Mouse (Mus musculus) myocyte (in vitro differentiated cells): ENCODE measurements around the gene Lyplal1.

Experiments used
- MYOD1 ChIP-seq, 3 experiments: IDR thresholded peaks; one replicate each; pipeline ENCODE4 v1.6.1; 2011; ENCODE audit warnings: control low read depth in 2 of 3, low read depth in 2 of 3, mild to moderate bottlenecking in 2 of 3, moderate library complexity in 1 of 3; ENCODE audit not compliant: insufficient read length in 2 of 3, control insufficient read depth in 1 of 3
- POLR2A ChIP-seq: IDR thresholded peaks from one replicate; pipeline ENCODE4 v1.6.1; 2011; ENCODE audit warnings: low read depth, mild to moderate bottlenecking, control low read depth, moderate library complexity; ENCODE audit not compliant: insufficient read length
- TCF12 ChIP-seq: IDR thresholded peaks from one replicate; pipeline ENCODE4 v1.6.1; 2011; ENCODE audit warnings: mild to moderate bottlenecking, control low read depth; ENCODE audit not compliant: poor library complexity, insufficient read depth, severe bottlenecking

DNA sequence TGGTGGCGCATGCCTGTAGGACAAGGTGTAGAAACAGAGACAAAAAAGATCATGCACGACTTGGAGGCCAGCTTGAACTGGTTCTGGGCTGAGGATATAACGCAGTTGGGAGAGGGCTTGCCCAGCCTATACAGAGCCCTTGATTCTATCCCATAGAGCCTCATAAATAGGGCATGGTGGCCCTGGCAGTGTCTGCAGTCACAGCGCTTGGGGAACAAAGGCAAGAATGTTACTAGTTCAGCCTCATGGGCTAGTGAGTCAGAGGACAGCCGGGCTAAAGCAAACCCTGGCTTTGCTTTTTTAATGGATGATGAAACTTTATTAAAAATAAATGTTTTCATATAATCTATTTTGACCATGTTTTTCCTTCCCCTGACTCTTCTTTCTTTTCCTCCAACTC is 33.3 kb upstream of the Lyplal1 start:
- no peak for TF ChIP-seq POLR2A
- no peak for TF ChIP-seq TCF12
- TF ChIP-seq MYOD1 (IDR thresholded peaks at IDR 0.05; ENCODE audit: control insufficient read depth in 1 of 3, insufficient read length in 2 of 3, low read depth in 2 of 3), result no peak
